Mouse (Mus musculus) heart, adult 2 months (tissue): ENCODE results near the gene Rpa1. TPM values are rescaled to one million over a fixed set of nuclear protein-coding genes. Genes with fewer than 3 reads are reported as not detected.
A peak's percentile ranks its signal among the peaks of the same experiment; 100 is the strongest.

Experiments used
- DNase-seq, 2 experiments: peaks; one replicate each; pipeline ENCODE4 v3.0.0; 2021
- H3K27ac ChIP-seq: fragments of 200-600 bp; 2 replicates; pipeline ENCODE4 v1.8.1; 2022
- H3K27me3 ChIP-seq: fragments of 200-500 bp; 2 replicates; pipeline ENCODE4 v1.6.1; 2012; ENCODE audit warnings: mild to moderate bottlenecking, low read length, inconsistent platforms, mixed read lengths; ENCODE audit not compliant: control insufficient read depth, insufficient read depth
- H3K36me3 ChIP-seq: fragments of 200-500 bp; 2 replicates; pipeline ENCODE4 v1.6.1; 2012; ENCODE audit warnings: low read length, inconsistent platforms; ENCODE audit not compliant: control insufficient read depth, insufficient read depth
- H3K4me1 ChIP-seq: fragments of 200-500 bp; 2 replicates; pipeline ENCODE4 v1.6.1; 2011; ENCODE audit warnings: low read length; ENCODE audit not compliant: control insufficient read depth, insufficient read depth
- H3K4me3 ChIP-seq: fragments of 200-600 bp; 2 replicates; pipeline ENCODE4 v1.8.1; 2022
- H3K79me2 ChIP-seq: fragments of 200-500 bp; replicated peaks from 2 replicates; pipeline ENCODE4 v1.6.1; 2012; ENCODE audit warnings: mild to moderate bottlenecking, inconsistent platforms, low read length, moderate library complexity, mixed read lengths; ENCODE audit not compliant: control insufficient read depth, insufficient read depth
- H3K9ac ChIP-seq: fragments of 200-500 bp; 2 replicates; pipeline ENCODE4 v1.6.1; 2012; ENCODE audit warnings: low read depth, mild to moderate bottlenecking, control low read depth, inconsistent platforms, low read length, mixed read lengths
- CTCF ChIP-seq: fragments of 200-600 bp; IDR thresholded peaks from 2 replicates; pipeline ENCODE4 v1.8.1; 2022; ENCODE audit warnings: antibody characterized with exemption, mild to moderate bottlenecking, moderate library complexity
- EP300 ChIP-seq: fragments of 200-500 bp; IDR thresholded peaks from 2 replicates; pipeline ENCODE4 v1.6.1; 2011; ENCODE audit warnings: low read depth, low read length, control low read depth; ENCODE audit not compliant: insufficient read depth
- POLR2A ChIP-seq: fragments of 200-500 bp; IDR thresholded peaks from 2 replicates; pipeline ENCODE4 v1.6.1; 2011; ENCODE audit warnings: mild to moderate bottlenecking, low read depth, low read length, control low read depth; ENCODE audit not compliant: insufficient read depth
- WGBS: fragments of 180-500 bp; shearing (Covaris S2); methylation state at CpG from one replicate; pipeline ENCODE4 v1.1.7; 2018; 5-methylcytosine and 5-hydroxymethylcytosine counted together
- intact Hi-C: fragments of 180-260 bp; cut with DNase I; formaldehyde crosslinking; loops from one replicate; pipeline ENCODE4 v1.15.1; 2025
- polyA plus RNA-seq: library from polyadenylated mRNA; depleted of rRNA; stranded (reverse); fragments of >200 nt; gene quantifications from 2 replicates; pipeline ENCODE4 v1.2.3, GENCODE M21; 2012
- total RNA-seq, 2 experiments: library from RNA; stranded (reverse); gene quantifications; 2 replicates each; pipeline ENCODE4 v1.2.3; 2021

Gene Rpa1
- total and polyA plus RNA-seq, 3 experiments: 16.8 to 60.7 (median 54.8) TPM

DNA sequence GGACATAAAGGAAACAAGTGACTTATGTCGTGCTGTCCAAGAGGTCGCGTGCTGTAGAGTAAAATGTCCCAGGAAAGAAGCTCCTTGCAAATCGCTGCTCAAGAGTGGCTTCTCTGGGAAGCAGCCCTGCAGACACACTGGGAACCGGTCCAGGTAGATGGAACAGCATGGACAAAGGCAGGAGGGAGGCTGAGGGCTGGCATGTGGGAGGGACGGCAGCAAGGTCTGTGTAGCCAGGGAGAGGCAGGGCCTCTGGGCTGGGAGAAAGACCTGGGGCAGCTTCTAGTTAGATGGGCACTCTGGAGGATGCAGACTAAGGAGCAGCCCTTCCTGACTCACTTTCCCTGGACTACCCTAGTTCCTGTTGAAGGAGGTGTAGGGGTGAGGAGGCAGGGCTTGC is 88.7 kb downstream of the Rpa1 start:
- Histone ChIP-seq H3K79me2 (no peaks in the 10 kb centered on the region), H3K4me3 (no peak overlapping the region), H3K36me3 (no peaks in the 10 kb centered on the region), H3K27me3 (no peaks in the 10 kb centered on the region), H3K9ac (no peak overlapping the region), H3K4me1 (peaks cover 9% of the 10 kb centered on the region), H3K27ac (no peak overlapping the region)
- DNase-seq: no peak
- TF ChIP-seq CTCF: no peak
- no peak for TF ChIP-seq EP300
- TF ChIP-seq POLR2A: no peak
- intact Hi-C loops: no loop called here
- WGBS: 51% methylated on average over 6 of the region's 6 CpGs

DNA sequence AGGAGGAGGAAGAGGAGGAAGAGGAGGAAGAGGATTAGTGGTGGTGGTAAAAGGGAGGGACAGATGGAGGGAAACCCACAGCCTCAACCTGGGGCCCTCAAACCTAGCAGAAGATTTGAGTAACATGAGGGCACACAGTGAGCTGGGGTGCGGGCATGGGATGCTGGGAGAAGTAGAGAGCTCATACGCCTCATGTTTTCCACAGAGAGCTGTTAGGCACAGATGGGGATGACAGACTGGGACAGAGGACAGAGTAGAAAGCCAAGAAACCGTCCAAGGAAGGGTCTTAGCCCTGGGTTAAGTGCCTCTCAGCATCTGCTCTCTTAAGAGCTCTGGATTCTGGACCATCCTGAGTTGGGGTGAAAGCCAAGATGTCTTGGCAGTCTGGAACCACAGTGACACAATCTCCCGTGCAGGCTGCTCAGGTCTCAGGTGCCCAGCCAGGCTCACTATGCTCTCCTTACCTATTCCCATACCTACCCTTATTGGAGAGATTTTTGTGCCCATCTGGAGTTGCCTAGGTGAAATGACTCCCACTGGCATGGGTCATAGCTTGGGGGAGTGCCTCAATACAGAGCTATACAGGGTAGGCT is 91.0 kb downstream of the Rpa1 start:
- DNase-seq: no peak
- Histone ChIP-seq H3K36me3 (no peaks in the 10 kb centered on the region), H3K79me2 (no peaks in the 10 kb centered on the region), H3K4me1 (peaks cover 5% of the 10 kb centered on the region), H3K4me3 (no peak overlapping the region), H3K9ac (no peak overlapping the region), H3K27ac (no peak overlapping the region), H3K27me3 (no peaks in the 10 kb centered on the region)
- WGBS: 83% methylated on average over 4 of the region's 4 CpGs
- intact Hi-C loops: no loop called here
- TF ChIP-seq CTCF (no peak), POLR2A (no peak), EP300 (no peak)

DNA sequence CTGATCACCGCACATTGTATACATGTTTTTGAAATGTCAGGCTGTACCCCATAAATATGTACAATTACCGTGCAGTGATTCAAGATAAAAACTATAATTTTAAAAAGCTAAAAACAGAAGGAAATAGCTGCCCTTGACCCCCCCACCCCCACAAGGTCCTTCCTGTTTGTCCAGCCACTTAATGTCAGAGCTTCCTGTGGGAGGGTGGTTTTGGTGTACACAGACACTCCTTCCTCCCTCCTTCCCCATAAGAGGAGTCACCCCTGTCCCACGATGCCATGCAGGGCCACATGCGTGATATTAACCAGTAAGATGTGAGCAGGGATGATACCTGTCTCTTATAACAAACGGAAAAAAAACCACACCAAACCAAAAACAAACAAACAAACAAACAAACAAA is 92.8 kb downstream of the Rpa1 start:
- no peak overlapping the region for H3K4me3 ChIP-seq
- TF ChIP-seq POLR2A (no peak), EP300 (no peak), CTCF (no peak)
- no peaks in the 10 kb centered on the region for H3K79me2 ChIP-seq
- peaks cover 4% of the 10 kb centered on the region for H3K4me1 ChIP-seq
- no peaks in the 10 kb centered on the region for H3K27me3 ChIP-seq
- intact Hi-C loops: no loop called here
- no peak for DNase-seq
- no peak overlapping the region for H3K27ac ChIP-seq
- WGBS: 58% methylated on average over 5 of the region's 5 CpGs
- H3K9ac ChIP-seq: no peak overlapping the region
- no peaks in the 10 kb centered on the region for H3K36me3 ChIP-seq

DNA sequence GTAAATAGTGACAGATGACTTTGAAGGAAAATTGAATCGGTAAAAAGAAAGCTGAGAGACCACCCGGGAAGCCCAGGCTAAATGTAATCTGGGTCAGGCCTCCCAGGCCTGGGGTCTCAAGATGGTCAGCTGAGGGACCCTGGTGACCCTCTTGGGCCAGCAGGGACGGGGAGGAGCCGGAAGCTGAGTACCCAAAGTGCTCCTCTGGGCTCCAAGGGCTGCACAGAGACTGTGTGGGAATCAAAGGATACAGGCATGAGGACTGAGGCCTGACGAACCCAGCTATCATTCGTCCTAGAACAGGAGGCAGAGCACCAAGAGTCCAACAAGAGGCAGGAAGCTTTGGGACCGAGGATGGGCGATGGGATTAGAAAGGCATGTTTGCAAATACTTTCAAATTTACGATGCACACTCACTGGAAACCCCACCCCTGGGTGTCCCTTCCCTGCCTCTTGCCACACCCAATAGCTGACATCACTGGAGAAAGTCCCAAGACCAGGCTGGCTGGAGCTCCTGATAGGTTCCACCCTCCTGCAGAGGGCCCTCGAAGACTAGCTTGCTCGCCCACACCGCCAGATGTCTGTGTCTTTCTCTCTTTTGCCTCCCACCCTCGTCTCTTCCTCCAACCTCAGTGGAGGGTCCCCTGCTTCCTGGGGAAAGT is 93.7 kb downstream of the Rpa1 start:
- H3K4me3 ChIP-seq: no peak overlapping the region
- intact Hi-C loops: loop anchor here (1.0 kb wide), 1 partner anchor 37 kb away; no protein-coding TSS in a partner anchor
- peak overlapping the region; percentile 31; the same call in 1 of the 2 replicates for H3K27ac ChIP-seq
- 52% methylated on average over 13 of the region's 13 CpGs for WGBS
- H3K9ac ChIP-seq: no peak overlapping the region; the same call in 1 of the 2 replicates
- no peaks in the 10 kb centered on the region for H3K36me3 ChIP-seq
- no peaks in the 10 kb centered on the region for H3K79me2 ChIP-seq
- peaks cover 5% of the 10 kb centered on the region for H3K4me1 ChIP-seq
- TF ChIP-seq CTCF: peak; percentile 47
- TF ChIP-seq EP300: no peak
- H3K27me3 ChIP-seq: no peaks in the 10 kb centered on the region
- DNase-seq: peak; percentile 64 to 75

DNA sequence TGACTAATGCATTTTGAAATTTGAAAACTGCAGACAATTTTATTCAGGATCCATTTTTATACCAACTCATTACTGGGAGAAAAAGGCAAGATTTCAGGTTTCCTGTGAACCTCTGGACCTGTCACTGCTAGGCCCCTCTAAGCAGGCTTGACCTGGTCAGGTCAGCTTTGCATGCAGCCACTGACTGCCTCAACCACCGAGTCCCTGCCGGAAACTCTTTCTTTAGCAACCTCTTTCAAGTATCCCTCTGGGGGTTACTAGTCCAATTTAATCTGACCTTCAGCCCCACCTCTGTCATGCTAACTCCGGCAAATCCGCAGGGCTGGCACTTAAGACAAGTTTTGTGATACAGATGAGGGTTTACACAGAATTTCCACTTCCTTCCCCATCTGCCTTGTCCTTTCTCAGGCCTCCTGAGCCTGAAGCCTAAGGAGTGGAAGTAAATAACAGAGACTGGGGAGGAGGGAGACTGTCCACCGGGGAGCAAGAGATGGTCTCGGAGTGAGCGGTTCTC is 96.5 kb downstream of the Rpa1 start:
- no peak for TF ChIP-seq CTCF
- no peak for TF ChIP-seq POLR2A
- TF ChIP-seq EP300: no peak
- Histone ChIP-seq H3K4me3 (no peak overlapping the region), H3K27ac (no peak overlapping the region), H3K79me2 (no peaks in the 10 kb centered on the region), H3K9ac (no peak overlapping the region), H3K36me3 (no peaks in the 10 kb centered on the region), H3K4me1 (peaks cover 6% of the 10 kb centered on the region), H3K27me3 (no peaks in the 10 kb centered on the region)
- intact Hi-C loops: loop anchor here (2.0 kb wide), 1 partner anchor 17 kb away; no protein-coding TSS in a partner anchor
- WGBS: 44% methylated on average over 7 of the region's 7 CpGs
- DNase-seq: no peak

DNA sequence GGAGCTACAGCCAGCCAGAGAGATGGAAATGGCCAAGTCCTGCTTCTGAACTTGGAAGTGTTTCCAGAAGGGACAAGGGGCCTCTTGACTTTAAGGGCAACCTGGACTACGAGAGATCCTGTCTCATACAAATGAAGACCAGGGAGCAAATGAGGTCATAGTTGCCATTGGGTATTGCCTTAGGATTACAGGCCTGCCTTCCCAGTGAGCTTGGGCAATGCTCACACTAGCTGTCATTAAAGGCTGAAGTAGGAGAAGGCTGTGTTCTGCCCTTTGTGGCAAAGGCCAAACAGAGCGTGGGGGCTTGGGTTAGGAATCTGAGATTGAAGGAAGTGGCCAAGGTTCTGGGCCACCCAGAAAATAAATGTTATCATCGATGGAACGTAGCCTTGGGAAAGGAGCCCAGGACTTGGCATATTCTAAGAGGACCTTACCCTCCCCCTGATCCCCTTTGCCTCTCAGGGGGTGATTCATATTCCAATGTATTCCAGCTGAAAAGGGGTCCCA is 97.1 kb downstream of the Rpa1 start:
- H3K27ac ChIP-seq: no peak overlapping the region
- intact Hi-C loops: loop anchor here (2.0 kb wide), 1 partner anchor 18 kb away; no protein-coding TSS in a partner anchor
- WGBS: 51% methylated on average over 4 of the region's 4 CpGs
- H3K4me1 ChIP-seq: peaks cover 6% of the 10 kb centered on the region
- no peaks in the 10 kb centered on the region for H3K27me3 ChIP-seq
- no peak for TF ChIP-seq CTCF
- no peak for TF ChIP-seq POLR2A
- no peak for TF ChIP-seq EP300
- no peak overlapping the region for H3K4me3 ChIP-seq
- H3K79me2 ChIP-seq: no peaks in the 10 kb centered on the region
- no peak for DNase-seq
- H3K9ac ChIP-seq: no peak overlapping the region
- no peaks in the 10 kb centered on the region for H3K36me3 ChIP-seq
